Mouse (Mus musculus) natural killer cell, adult 2 months (primary cell): ENCODE measurements around the gene Gm9736.
A peak's percentile ranks its signal among the peaks of the same experiment; 100 is the strongest.
"Not testable (repeated sequence)": the region's sequence is repeated elsewhere in the genome, so short reads cannot be mapped to it uniquely, and the experiment has no call there.

Experiments used
- DNase-seq, 2 experiments: peaks; one replicate each; pipeline ENCODE4 v3.0.0; 2022; ENCODE audit warnings: low spot score in 2 of 2

Gm9736 gene

GRCm38 (mm10) chr10:77751254-77751653, at the start of gene Gm9736:
Gene Gm9736 (minus strand): TSS chr10:77751354.
- not testable (repeated sequence) for DNase-seq

- DNase-seq, result no peak
Observed at GRCm38 (mm10) chr10:77798921-77799508, 47.9 kb upstream of the Gm9736 start, which contains the start of gene Gm19668. Gene Gm19668 (minus strand): TSS chr10:77799133.

- DNase-seq, result not testable (repeated sequence)
Observed at GRCm38 (mm10) chr10:77798164-77798920, 47.2 kb upstream of the Gm9736 start.

GRCm38 (mm10) chr10:77797677-77798076, 46.5 kb upstream of the Gm9736 start:
- no peak for DNase-seq

- DNase-seq, result no peak
Observed at GRCm38 (mm10) chr10:77794976-77795375, 43.8 kb upstream of the Gm9736 start, which contains the start of gene Gm9639. Gene Gm9639 (minus strand): TSS chr10:77795076.

GRCm38 (mm10) chr10:77788621-77789020, 37.5 kb upstream of the Gm9736 start:
- no peak for DNase-seq

- not testable (repeated sequence) for DNase-seq
Observed at GRCm38 (mm10) chr10:77787876-77788275, 36.7 kb upstream of the Gm9736 start, which contains the start of gene Gm7137. Gene Gm7137 (minus strand): TSS chr10:77788200.

- DNase-seq, result not testable (repeated sequence)
Observed at GRCm38 (mm10) chr10:77783396-77783795, 32.2 kb upstream of the Gm9736 start.

- not testable (repeated sequence) for DNase-seq
Observed at GRCm38 (mm10) chr10:77782442-77782841, 31.3 kb upstream of the Gm9736 start, which contains the start of gene Gm3250. Gene Gm3250 (minus strand): TSS chr10:77782542.

GRCm38 (mm10) chr10:77776844-77777243, 25.7 kb upstream of the Gm9736 start, which contains the start of gene Gm7138:
Gene Gm7138 (minus strand): TSS chr10:77776944.
- DNase-seq, result not testable (repeated sequence)

GRCm38 (mm10) chr10:77772142-77772541, 21.0 kb upstream of the Gm9736 start:
- DNase-seq, result not testable (repeated sequence)

GRCm38 (mm10) chr10:77771225-77771624, 20.1 kb upstream of the Gm9736 start, which contains the start of gene Gm3238:
Gene Gm3238 (minus strand): TSS chr10:77771325.
- not testable (repeated sequence) for DNase-seq

GRCm38 (mm10) chr10:77769727-77770126, 18.6 kb upstream of the Gm9736 start:
- DNase-seq, result no peak

- not testable (repeated sequence) for DNase-seq
Observed at GRCm38 (mm10) chr10:77759582-77759981, 8.4 kb upstream of the Gm9736 start, which contains the start of gene Gm3233. Gene Gm3233 (minus strand): TSS chr10:77759682.

- DNase-seq, result no peak
Observed at GRCm38 (mm10) chr10:77753448-77753847, 2.3 kb upstream of the Gm9736 start.

GRCm38 (mm10) chr10:77752312-77752711, 1.2 kb upstream of the Gm9736 start:
- not testable (repeated sequence) for DNase-seq

- not testable (repeated sequence) for DNase-seq
Observed at GRCm38 (mm10) chr10:77750686-77751085, 468 bp downstream of the Gm9736 start.

- not testable (repeated sequence) for DNase-seq
Observed at GRCm38 (mm10) chr10:77741924-77742688, 9.0 kb downstream of the Gm9736 start, which contains the start of gene Gm18596. Gene Gm18596 (minus strand): TSS chr10:77742638.

- DNase-seq, result no peak
Observed at GRCm38 (mm10) chr10:77738929-77739328, 12.2 kb downstream of the Gm9736 start.

- DNase-seq, result no peak
Observed at GRCm38 (mm10) chr10:77735928-77736327, 15.2 kb downstream of the Gm9736 start.

- DNase-seq, result peak in 1 of 2 experiments; percentile 6
Observed at GRCm38 (mm10) chr10:77729241-77729640, 21.9 kb downstream of the Gm9736 start.

GRCm38 (mm10) chr10:77728280-77728679, 22.9 kb downstream of the Gm9736 start:
- DNase-seq, result no peak
